Mouse (Mus musculus): ENCODE measurements at regions not wholly inside any gene's neighbourhood (a gene's known extent, or its start where the extent isn't known, plus 50 kb on each side); places are given as distances from the start of the nearest gene placed in this dataset.

- DNase-seq (ENCODE audit: low spot score in 2 of 2): no peak
- intact Hi-C loops (cut with DNase I): no loop called here
Measured at GRCm38 (mm10) chr11:71615526-71615925, 134.2 kb upstream of the Wscd1 start.

- DNase-seq (ENCODE audit: low spot score in 2 of 2): no peak
Measured at GRCm38 (mm10) chr11:71625501-71626191, 124.1 kb upstream of the Wscd1 start.

DNA sequence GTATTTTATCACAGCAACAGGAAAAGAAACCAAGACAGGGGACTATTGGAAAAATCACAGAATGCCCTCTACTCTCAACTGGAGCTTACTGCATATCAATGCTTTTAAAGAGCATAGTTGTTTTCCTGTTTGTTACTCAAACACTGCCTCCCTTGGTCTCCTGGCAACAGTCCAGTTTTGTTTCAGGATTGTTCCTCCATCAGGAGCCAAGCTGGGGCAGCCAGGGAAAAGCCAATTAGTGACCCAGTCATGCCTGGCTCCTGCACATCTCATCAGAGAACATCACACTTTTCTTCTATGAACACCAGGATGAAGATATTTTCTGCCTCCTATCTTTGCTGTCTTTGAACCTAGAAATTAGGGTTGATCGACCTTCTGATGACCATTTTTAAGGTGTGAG is 113.6 kb upstream of the Wscd1 start:
- intact Hi-C loops (cut with DNase I): no loop called here
- DNase-seq (ENCODE audit: low spot score in 2 of 2): no peak

More at GRCm38 (mm10) chr11:71625501-71626191, 124.1 kb upstream of the Wscd1 start:
- intact Hi-C loops (cut with DNase I): no loop called here

- intact Hi-C loops (cut with DNase I): no loop called here
- DNase-seq (ENCODE audit: low spot score in 2 of 2): no peak
Measured at GRCm38 (mm10) chr11:71636785-71637184, 112.9 kb upstream of the Wscd1 start.

GRCm38 (mm10) chr11:71642886-71643285 is 106.8 kb upstream of the Wscd1 start:
- no peak for DNase-seq (ENCODE audit: low spot score in 2 of 2)
- intact Hi-C loops (cut with DNase I): no loop called here

- intact Hi-C loops (cut with DNase I): no loop called here
- DNase-seq (ENCODE audit: low spot score in 2 of 2): peak; percentile 52 to 75
Measured at GRCm38 (mm10) chr11:71651756-71652380, 97.9 kb upstream of the Wscd1 start.

- intact Hi-C loops (cut with DNase I): no loop called here
- DNase-seq (ENCODE audit: low spot score in 2 of 2): no peak
Measured at GRCm38 (mm10) chr11:71652381-71652775, 97.3 kb upstream of the Wscd1 start.

DNA sequence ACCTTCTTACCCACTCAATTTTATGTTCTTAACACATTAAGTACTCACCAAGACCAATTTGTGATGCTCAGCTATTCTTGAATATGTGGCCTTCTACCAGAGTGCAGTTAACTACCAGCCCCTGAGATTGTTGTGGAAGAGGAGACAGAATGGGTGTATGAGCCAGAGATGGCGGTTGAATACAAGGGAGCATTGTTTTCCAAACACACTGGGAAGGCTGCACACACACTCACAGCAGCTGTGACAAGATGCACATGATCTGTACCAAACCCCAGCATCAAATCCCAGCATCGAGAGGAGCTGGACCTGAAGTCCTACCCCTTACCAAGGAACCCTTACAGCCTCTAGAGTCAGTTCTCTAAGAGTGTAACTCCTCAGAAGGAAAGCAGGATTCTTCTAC is 91.4 kb upstream of the Wscd1 start:
- no peak for DNase-seq (ENCODE audit: low spot score in 2 of 2)
- intact Hi-C loops (cut with DNase I): no loop called here

DNA sequence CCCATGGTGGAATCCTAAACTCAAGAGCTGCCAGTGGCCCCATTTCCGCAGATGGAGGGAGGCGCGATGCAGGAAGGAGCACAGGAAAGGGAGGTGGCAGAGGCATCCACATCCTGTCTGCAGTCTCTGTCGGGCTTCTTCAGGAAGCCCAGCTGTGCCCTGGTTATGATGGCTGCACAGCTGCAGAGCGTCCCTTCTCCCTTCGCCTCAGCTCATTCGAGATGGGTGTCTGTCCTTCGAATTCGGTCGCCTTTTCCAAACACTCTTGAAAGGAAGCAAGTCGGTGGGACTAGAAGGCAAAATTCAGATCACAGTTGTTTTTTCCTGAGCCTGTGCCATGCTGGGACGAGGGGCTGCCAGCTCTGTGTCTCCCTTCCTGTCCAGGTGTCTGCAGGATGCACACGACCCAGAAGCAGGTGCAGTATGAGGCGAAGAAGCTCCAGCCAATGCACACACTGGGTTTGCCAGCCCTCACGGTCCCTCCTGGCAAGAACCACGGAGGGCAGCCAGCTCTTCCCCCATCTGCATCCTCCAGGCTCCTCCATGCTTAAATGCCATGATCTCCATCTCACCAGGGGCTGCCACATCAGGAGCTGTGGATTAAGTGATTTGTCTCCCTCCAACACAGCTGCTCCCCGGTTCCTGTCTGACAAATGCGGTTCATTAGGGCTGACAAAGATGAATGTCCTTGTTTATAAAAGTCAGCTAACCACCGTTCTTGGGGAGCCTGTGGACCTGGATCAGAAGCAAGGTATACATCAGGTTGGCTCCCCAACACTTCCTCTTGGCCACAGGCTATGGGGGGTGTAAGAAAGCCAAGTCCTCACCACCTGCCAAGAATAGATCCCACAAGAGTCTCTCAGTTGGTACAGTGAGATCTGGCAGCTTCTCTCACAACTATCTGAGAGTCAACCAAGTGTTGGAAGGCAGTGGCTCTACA is 79.3 kb upstream of the Wscd1 start:
- DNase-seq (ENCODE audit: low spot score in 2 of 2): no peak
- intact Hi-C loops (cut with DNase I): loop anchor here (5.0 to 10.0 kb wide), 3 partner anchors 172 to 352 kb away; no protein-coding TSS in a partner anchor

DNA sequence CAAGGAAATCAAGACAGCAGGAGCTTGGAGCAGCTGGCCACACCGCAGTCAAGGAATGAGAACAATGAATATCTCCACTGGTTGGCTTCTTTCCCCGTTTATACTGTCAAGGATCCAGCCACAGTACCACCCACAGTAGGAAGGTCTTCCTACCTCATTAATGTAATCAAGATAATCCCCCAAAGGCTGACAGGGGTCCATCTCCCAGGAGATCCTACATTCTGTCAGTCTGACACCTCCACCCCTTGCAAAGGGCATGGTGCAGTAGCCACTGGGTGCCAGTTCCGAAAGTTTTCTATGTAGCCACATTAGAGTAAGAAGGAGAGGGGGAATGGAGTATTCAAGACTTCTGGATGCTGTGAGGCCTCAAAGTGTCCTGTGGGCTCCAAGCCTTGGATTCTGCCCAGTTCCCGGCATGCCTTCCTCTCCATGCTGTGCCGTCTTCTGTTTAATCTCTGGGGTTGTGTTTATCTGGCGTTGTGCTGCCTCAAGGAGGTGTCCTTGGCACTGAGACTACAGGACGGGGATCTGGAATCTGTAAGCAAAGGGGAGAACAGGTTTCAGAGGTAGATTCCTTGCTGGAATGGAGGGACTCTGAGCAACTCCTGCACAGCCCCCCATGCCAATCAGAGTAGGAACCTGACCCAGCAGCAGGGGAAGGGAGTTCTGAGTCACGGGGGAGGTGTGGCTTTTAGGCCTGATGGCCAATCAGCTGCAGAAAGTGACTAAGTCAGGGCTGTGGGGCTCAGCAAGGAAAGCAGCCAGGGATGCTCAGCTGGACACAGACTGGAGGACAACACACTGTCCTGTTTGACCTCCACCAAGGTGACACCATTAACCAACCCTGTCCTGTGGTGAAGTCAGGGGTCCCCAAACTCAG is 77.3 kb upstream of the Wscd1 start:
- intact Hi-C loops (cut with DNase I): loop anchor here (5.0 to 10.0 kb wide), 3 partner anchors 170 to 350 kb away; no protein-coding TSS in a partner anchor
- DNase-seq (ENCODE audit: low spot score in 2 of 2): no peak

DNA sequence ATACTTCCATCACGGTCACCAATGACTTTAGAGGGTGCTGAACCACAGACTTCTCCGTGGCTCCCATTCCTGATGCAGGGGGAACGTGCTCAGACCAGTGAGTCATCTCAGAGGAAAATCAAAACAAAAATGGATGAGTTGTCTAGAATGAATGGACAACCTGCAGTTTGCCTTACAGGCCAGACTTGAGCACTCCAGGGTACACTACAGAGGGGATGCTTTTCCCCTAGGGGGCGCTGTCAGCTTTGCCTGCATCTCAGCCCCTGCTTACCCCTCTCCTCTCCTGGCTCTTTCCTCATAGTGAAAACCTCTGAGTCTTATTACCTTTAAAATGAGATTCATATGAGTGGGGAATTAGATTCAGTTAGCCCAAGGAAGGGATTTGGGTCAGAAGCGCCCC is 75.4 kb upstream of the Wscd1 start:
- intact Hi-C loops (cut with DNase I): loop anchor here (5.0 to 10.0 kb wide), 3 partner anchors 168 to 348 kb away; no protein-coding TSS in a partner anchor
- peak; percentile 55 to 63 for DNase-seq (ENCODE audit: low spot score in 2 of 2)

DNA sequence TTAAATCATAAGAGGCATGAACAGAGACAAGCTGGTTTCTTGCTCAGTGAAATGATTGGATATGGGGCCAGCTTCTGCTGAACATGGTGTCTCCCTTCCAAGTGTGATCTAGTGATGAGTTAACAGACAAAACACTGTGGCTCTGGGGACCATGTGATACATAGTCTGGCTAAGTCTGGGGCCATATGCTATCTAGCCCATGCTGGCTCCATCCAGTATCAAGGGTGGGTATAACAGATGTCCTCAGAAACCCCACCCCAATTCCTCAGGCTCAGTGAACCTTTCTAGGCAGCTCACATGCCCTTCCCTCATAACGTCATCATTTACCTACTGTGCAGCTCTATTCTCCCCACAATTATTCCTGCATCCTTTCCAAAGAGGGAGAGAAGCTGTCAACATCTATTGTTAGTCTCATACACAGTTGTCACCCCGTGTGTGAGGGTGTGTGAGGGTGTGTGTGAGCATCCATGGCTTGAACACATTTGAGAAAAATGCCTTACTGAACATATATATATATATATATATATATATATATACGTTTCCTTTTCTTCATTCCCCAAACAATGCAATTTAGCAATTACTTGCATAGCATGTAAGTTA is 73.9 kb upstream of the Wscd1 start:
- DNase-seq (ENCODE audit: low spot score in 2 of 2): no peak
- intact Hi-C loops (cut with DNase I): loop anchor here (10.0 kb wide), 1 partner anchor 321 kb away; no protein-coding TSS in a partner anchor

- DNase-seq (ENCODE audit: low spot score in 2 of 2): no peak
- intact Hi-C loops (cut with DNase I): no loop called here
Measured at GRCm38 (mm10) chr11:71697017-71697416, 52.7 kb upstream of the Wscd1 start.

GRCm38 (mm10) chr11:71698836-71699235 is 50.9 kb upstream of the Wscd1 start:
- DNase-seq (ENCODE audit: low spot score in 2 of 2): no peak
- intact Hi-C loops (cut with DNase I): no loop called here

Measured in left cerebral cortex, postnatal 36 days (tissue).